Mouse (Mus musculus) cerebellum, adult 11-12 months (tissue): ENCODE data around the gene 4921530L21Rik.

Experiments used
- DNase-seq: peaks from one replicate; pipeline ENCODE4 v3.0.0; 2022

4921530L21Rik gene

GRCm38 (mm10) chr14:95880954-95881353 is at the start of gene 4921530L21Rik:
TSS of gene 4921530L21Rik (plus strand) at chr14:95881254.
- DNase-seq, result no peak

DNA sequence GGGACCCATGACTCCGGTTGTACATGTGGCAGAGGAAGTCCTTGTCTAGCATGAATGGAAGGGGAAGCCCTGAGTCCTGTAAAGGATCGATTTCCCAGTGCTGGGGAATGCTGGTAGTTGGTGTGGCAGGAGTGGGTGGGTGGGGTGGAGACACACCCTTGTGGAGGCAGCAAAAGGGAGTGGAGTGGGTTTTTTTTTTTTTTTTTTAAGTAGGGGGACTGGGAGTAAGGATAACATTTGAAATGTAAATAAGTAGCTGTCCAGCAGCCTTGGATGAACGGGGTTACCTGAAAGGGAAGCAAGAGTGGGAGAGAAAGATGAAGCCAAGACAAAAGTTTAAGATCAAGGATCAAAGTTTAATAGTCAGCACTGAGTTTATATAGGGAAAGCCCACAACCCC is 47.2 kb upstream of the 4921530L21Rik start:
- no peak for DNase-seq

- DNase-seq, result no peak
Measured at GRCm38 (mm10) chr14:95862981-95863380, 18.1 kb upstream of the 4921530L21Rik start.

DNA sequence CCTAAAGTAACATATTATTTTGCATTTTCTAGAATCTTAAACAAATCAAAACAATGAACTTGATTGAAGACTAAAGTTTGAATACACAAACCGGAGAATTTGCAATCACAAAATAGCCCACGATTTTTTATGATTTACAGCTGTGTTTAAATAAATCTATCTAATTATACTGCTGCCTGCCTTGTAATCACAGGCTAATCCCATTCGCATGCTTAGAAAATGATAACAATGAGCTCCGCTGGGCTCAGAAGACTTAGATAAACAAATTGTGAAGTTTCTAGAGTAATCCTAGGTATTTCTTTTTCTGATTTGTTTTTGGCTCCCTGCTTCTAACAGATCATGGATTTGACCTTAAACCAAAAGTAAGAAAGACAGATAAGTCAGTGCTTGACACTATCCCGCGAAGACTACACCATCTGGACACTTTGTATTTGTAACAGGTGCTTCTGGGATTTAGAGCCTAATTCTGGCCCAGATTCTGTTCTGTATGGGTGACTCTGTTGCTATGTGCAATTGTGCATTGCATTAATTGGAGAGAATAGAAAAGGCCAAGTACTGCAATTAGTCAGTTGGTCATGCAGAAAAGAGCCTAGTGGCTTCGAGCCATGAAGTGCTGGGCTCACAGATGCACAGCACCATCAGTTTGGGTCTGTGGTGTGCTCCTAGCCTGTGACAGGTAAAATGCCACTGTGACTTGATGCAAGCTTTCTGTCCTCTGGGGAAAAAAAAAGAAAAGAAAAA is 15.2 kb upstream of the 4921530L21Rik start:
- peak; percentile 6 for DNase-seq

DNA sequence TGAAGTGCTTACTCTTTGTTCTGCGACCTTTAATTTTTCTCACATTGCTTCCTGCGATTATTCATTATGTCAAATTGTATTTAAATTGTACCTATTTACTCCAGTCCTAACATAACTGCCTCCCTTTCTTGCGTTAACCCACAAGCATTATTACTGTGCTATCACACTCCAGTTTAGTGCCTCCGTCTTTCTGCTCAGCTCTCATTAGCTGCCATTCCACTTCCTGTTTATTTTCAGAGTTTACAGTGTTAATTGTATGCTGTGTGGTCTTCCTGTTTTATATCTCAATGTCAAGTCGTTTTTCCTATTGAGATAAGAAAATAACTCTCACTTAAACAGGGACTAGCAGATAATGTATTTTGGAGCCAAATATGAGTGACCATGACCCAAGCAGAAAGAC is 9.0 kb upstream of the 4921530L21Rik start:
- no peak for DNase-seq

DNA sequence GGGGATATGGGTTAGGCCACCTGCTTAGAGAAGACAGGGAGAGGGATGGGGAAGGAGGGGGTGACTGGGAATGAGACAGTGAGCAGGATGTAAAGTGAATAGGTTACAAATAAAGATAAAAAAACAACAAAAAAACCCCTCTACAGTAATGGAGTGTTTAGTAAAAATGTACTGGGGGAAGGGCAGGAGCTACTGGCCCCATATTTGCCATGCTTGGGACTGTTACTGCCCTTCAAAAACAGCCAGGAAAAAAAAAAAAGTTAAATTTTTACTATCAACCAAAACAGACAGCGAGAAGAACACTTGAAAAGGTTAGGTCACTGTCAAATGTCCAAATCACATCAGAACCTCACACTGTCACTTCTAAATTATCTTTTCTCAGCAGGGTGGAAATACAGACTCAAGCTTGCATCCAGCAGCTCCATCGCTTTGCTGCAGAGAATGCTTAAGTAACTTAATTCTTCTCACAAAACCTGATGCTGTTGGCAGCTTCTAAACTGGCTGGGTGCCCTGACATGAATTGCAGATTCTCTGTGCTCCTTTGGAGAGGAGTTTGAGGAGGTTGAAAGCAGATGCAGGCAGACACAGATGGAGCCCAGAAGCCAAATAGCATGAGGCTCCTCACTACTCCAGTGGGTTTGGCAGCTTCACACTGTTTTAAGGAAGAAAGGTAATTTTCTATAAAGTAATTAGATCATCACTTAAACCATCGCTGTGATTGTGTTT is 4.1 kb upstream of the 4921530L21Rik start:
- peak; percentile 3 for DNase-seq

- no peak for DNase-seq
Measured at GRCm38 (mm10) chr14:95877548-95877947, 3.5 kb upstream of the 4921530L21Rik start.

- no peak for DNase-seq
Measured at GRCm38 (mm10) chr14:95899458-95899857, 18.4 kb downstream of the 4921530L21Rik start.

GRCm38 (mm10) chr14:95904591-95905095 is 23.6 kb downstream of the 4921530L21Rik start:
- DNase-seq, result no peak

DNA sequence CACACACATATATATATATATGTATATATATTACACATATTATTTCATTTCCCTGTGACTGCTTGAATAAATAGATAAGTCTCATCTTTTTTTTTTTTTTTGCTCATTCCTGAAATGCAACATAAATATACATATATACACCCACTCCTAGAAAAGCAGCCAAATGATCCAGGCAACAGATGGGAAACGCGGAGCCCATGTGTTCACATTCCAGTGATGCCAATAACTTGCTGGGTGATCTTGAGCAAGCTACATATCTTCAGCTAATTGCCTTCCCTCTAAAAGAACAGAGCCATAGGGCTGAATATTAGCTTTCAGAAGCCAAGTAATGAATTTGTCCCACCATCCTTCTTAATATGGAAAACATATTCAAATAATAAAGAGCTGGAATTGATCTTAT is 32.2 kb downstream of the 4921530L21Rik start:
- DNase-seq, result no peak

- DNase-seq, result no peak
Measured at GRCm38 (mm10) chr14:95926742-95927141, 45.7 kb downstream of the 4921530L21Rik start.

- no peak for DNase-seq
Measured at GRCm38 (mm10) chr14:95927810-95928785, 47.0 kb downstream of the 4921530L21Rik start.
